Mouse (Mus musculus): ENCODE results near the gene Hmga1b.

DNA sequence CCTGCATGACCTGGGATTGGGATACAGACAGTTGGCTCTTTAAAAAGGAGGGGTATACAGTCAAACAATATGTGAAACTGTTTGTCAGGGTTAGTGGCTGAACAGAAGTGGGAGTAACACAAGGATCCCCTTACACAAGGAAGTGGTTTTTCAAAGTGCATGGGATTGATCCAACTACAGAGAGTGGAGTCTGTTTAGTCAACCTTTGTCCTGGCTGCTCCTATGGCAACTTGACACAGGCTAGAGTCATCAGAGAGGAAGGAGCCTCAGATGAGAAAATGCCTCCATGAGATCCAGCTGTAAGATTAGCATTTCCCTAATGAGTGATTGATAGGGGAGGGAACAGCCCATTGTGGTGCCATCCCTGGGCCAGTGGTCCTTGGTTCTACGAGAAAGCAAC, 5.6 kb downstream of the Hmga1b start:
- no peak for TF ChIP-seq CTCF (IDR thresholded peaks at IDR 0.05; ENCODE audit: low read depth)
- TF ChIP-seq EP300 (IDR thresholded peaks at IDR 0.05; ENCODE audit: low read depth), result no peak

Data from heart, postnatal 0 days (tissue).